Mouse (Mus musculus): ENCODE measurements at regions not wholly inside any gene's neighbourhood (a gene's known extent, or its start where the extent isn't known, plus 50 kb on each side); places are given as distances from the start of the nearest gene placed in this dataset.

DNA sequence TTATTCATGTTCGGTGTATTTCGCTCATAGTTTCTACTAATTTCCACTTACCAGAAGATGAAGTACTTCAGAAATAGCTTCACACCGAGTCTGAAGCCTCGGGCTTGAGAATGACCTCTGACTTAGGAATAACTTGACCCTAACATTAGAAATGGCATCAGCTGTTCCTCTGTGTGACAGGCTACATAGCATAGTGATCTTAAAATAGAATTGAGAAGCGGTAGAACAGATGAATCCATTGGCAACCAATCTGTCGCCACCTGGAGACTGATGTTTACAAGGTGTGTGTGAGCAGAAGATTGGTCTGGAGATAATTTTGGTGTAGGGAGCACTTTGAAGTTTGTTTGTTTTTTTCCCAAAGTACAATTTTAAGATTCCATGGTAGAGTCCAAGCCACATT lies 60.9 kb upstream of the Ahi1 start:
- H3K27ac ChIP-seq, result no peak overlapping the region
- no peaks in the 10 kb centered on the region for H3K27me3 ChIP-seq (ENCODE audit: control insufficient read depth, insufficient read depth, low read length)
- H3K4me1 ChIP-seq (replicated peaks; ENCODE audit: control insufficient read depth in 2 of 2, insufficient read depth in 2 of 2, low read length in 1 of 2), result peaks cover 0 to 2% of the 10 kb centered on the region in 2 experiments; a peak in 1 of 4 replicates
- ATAC-seq (ENCODE audit: insufficient read depth), result no peak
- H3K4me2 ChIP-seq (ENCODE audit: low read depth), result no peak overlapping the region
- no peaks in the 10 kb centered on the region for H3K36me3 ChIP-seq (replicated peaks; ENCODE audit: control insufficient read depth, insufficient read depth, low read depth)
- DNase-seq (ENCODE audit: low read depth in 3 of 3, low spot score in 3 of 3), result no peak
- TF ChIP-seq CTCF (IDR thresholded peaks at IDR 0.05; ENCODE audit: low read depth) (no peak), EP300 (IDR thresholded peaks at IDR 0.05; ENCODE audit: low read depth) (no peak)
- no peak overlapping the region for H3K9ac ChIP-seq (replicated peaks)
- no peaks in the 10 kb centered on the region for H3K9me3 ChIP-seq (ENCODE audit: control insufficient read depth, low read length)
- WGBS (ENCODE audit: insufficient replicate concordance), result 66% methylated on average over 6 of the region's 6 CpGs
- H3K4me3 ChIP-seq (ENCODE audit: insufficient read depth in 1 of 2, low read depth in 2 of 2, low read length in 2 of 2), result no peak overlapping the region

- Histone ChIP-seq H3K9me3 (ENCODE audit: control insufficient read depth, low read length) (no peaks in the 10 kb centered on the region), H3K4me1 (replicated peaks; ENCODE audit: control insufficient read depth in 2 of 2, insufficient read depth in 2 of 2, low read length in 1 of 2) (peaks cover 18 to 20% of the 10 kb centered on the region in 2 experiments; a peak in 3 of 4 replicates), H3K27ac (no peak overlapping the region), H3K36me3 (replicated peaks; ENCODE audit: control insufficient read depth, insufficient read depth, low read depth) (no peaks in the 10 kb centered on the region), H3K4me3 (ENCODE audit: insufficient read depth in 1 of 2, low read depth in 2 of 2, low read length in 2 of 2) (no peak overlapping the region), H3K9ac (replicated peaks) (no peak overlapping the region), H3K27me3 (ENCODE audit: control insufficient read depth, insufficient read depth, low read length) (no peaks in the 10 kb centered on the region), H3K4me2 (ENCODE audit: low read depth) (no peak overlapping the region)
- 68% methylated on average over 5 of the region's 5 CpGs for WGBS (ENCODE audit: insufficient replicate concordance)
- ATAC-seq (ENCODE audit: insufficient read depth) (peak; percentile 50; the same call in 1 of the 2 replicates), DNase-seq (ENCODE audit: low read depth in 3 of 3, low spot score in 3 of 3) (no peak)
- TF ChIP-seq CTCF (IDR thresholded peaks at IDR 0.05; ENCODE audit: low read depth), result no peak
- TF ChIP-seq EP300 (IDR thresholded peaks at IDR 0.05; ENCODE audit: low read depth), result no peak
Measured at GRCm38 (mm10) chr10:20883618-20884017, 68.7 kb upstream of the Ahi1 start.

DNA sequence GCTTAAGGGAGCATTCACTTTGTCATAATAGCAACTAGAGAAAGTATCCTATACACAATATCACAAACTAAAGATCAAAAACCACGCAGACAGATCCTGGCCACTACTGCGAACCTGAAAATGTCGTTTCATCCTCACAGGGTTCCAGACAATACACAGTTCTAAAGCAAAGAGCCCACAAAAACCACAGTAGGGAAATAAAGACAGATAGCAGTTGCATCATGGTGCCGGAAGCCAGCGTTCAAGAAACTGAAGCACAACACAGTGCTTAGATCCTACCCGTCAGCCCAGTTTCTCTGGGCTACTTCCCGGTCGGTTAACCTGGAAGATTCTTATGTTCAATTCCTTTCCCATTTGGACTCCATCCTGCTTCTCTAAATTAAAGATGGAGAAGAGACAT lies 69.7 kb upstream of the Ahi1 start:
- no peak overlapping the region for H3K27ac ChIP-seq

GRCm38 (mm10) chr10:20880251-20880650 lies 72.1 kb upstream of the Ahi1 start:
- no peak overlapping the region for H3K9ac ChIP-seq (replicated peaks)
- peaks cover 18 to 20% of the 10 kb centered on the region in 2 experiments; a peak in 3 of 4 replicates for H3K4me1 ChIP-seq (replicated peaks; ENCODE audit: control insufficient read depth in 2 of 2, insufficient read depth in 2 of 2, low read length in 1 of 2)
- ATAC-seq (ENCODE audit: insufficient read depth) (no peak), DNase-seq (ENCODE audit: low read depth in 3 of 3, low spot score in 3 of 3) (no peak)
- H3K4me3 ChIP-seq (ENCODE audit: insufficient read depth in 1 of 2, low read depth in 2 of 2, low read length in 2 of 2), result no peak overlapping the region
- TF ChIP-seq EP300 (IDR thresholded peaks at IDR 0.05; ENCODE audit: low read depth) (no peak), CTCF (IDR thresholded peaks at IDR 0.05; ENCODE audit: low read depth) (no peak)
- no peaks in the 10 kb centered on the region for H3K9me3 ChIP-seq (ENCODE audit: control insufficient read depth, low read length)
- WGBS (ENCODE audit: insufficient replicate concordance), result 76% methylated on average over 4 of the region's 4 CpGs
- no peaks in the 10 kb centered on the region for H3K27me3 ChIP-seq (ENCODE audit: control insufficient read depth, insufficient read depth, low read length)
- no peak overlapping the region for H3K27ac ChIP-seq
- no peaks in the 10 kb centered on the region for H3K36me3 ChIP-seq (replicated peaks; ENCODE audit: control insufficient read depth, insufficient read depth, low read depth)
- no peak overlapping the region for H3K4me2 ChIP-seq (ENCODE audit: low read depth)

More for the DNA sequence above, 69.7 kb upstream of the Ahi1 start:
- 11% methylated on average over 8 of the region's 8 CpGs for WGBS (ENCODE audit: insufficient replicate concordance)
- H3K4me2 ChIP-seq (ENCODE audit: low read depth), result peak overlapping the region; percentile 18; the same call in 1 of the 2 replicates
- ATAC-seq (ENCODE audit: insufficient read depth), result peak; percentile 26; the same call in 1 of the 2 replicates
- no peaks in the 10 kb centered on the region for H3K27me3 ChIP-seq (ENCODE audit: control insufficient read depth, insufficient read depth, low read length)
- H3K4me1 ChIP-seq (replicated peaks; ENCODE audit: control insufficient read depth in 2 of 2, insufficient read depth in 2 of 2, low read length in 1 of 2), result peaks cover 18 to 20% of the 10 kb centered on the region in 2 experiments; a peak in 3 of 4 replicates
- H3K4me3 ChIP-seq (ENCODE audit: insufficient read depth in 1 of 2, low read depth in 2 of 2, low read length in 2 of 2), result no peak overlapping the region
- no peak overlapping the region; the same call in 1 of the 2 replicates for H3K9ac ChIP-seq (replicated peaks)
- TF ChIP-seq EP300 (IDR thresholded peaks at IDR 0.05; ENCODE audit: low read depth) (no peak), CTCF (IDR thresholded peaks at IDR 0.05; ENCODE audit: low read depth) (no peak)
- DNase-seq (ENCODE audit: low read depth in 3 of 3, low spot score in 3 of 3), result no peak
- no peaks in the 10 kb centered on the region for H3K9me3 ChIP-seq (ENCODE audit: control insufficient read depth, low read length)
- no peaks in the 10 kb centered on the region for H3K36me3 ChIP-seq (replicated peaks; ENCODE audit: control insufficient read depth, insufficient read depth, low read depth)

DNA sequence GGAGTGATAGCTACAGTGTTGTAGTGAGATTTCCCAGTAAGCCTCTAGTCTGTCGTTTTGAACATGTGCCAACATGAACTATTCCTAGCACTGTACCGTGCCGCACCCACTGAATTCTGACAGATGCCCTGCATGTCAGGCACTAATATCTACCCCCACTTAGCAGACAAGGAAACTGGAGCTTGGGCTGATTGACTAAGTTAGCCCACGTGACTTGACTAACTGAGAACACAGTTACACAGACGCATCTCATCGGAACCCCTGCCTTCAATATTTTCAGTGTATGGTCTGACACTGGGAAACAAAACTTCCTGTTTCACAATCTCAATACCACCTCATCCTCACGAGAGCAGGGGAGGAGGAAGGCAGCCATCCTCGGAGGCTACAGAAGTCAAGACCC lies 72.9 kb upstream of the Ahi1 start:
- H3K36me3 ChIP-seq (replicated peaks; ENCODE audit: control insufficient read depth, insufficient read depth, low read depth), result no peaks in the 10 kb centered on the region
- DNase-seq (ENCODE audit: low read depth in 3 of 3, low spot score in 3 of 3) (peak in 1 of 3 experiments; percentile 23), ATAC-seq (ENCODE audit: insufficient read depth) (peak; percentile 50; the same call in 1 of the 2 replicates)
- WGBS (ENCODE audit: insufficient replicate concordance), result 12% methylated on average over 8 of the region's 8 CpGs
- H3K4me1 ChIP-seq (replicated peaks; ENCODE audit: control insufficient read depth in 2 of 2, insufficient read depth in 2 of 2, low read length in 1 of 2), result peaks cover 18 to 20% of the 10 kb centered on the region in 2 experiments; a peak in 3 of 4 replicates
- H3K9ac ChIP-seq (replicated peaks), result no peak overlapping the region
- H3K9me3 ChIP-seq (ENCODE audit: control insufficient read depth, low read length), result no peaks in the 10 kb centered on the region
- no peak for TF ChIP-seq EP300 (IDR thresholded peaks at IDR 0.05; ENCODE audit: low read depth)
- no peak for TF ChIP-seq CTCF (IDR thresholded peaks at IDR 0.05; ENCODE audit: low read depth)
- no peaks in the 10 kb centered on the region for H3K27me3 ChIP-seq (ENCODE audit: control insufficient read depth, insufficient read depth, low read length)
- no peak overlapping the region for H3K27ac ChIP-seq
- no peak overlapping the region for H3K4me3 ChIP-seq (ENCODE audit: insufficient read depth in 1 of 2, low read depth in 2 of 2, low read length in 2 of 2)
- peak overlapping the region; percentile 11 for H3K4me2 ChIP-seq (ENCODE audit: low read depth)

Data from liver, embryonic 14.5 days (tissue).